In the genomic region with DNA sequence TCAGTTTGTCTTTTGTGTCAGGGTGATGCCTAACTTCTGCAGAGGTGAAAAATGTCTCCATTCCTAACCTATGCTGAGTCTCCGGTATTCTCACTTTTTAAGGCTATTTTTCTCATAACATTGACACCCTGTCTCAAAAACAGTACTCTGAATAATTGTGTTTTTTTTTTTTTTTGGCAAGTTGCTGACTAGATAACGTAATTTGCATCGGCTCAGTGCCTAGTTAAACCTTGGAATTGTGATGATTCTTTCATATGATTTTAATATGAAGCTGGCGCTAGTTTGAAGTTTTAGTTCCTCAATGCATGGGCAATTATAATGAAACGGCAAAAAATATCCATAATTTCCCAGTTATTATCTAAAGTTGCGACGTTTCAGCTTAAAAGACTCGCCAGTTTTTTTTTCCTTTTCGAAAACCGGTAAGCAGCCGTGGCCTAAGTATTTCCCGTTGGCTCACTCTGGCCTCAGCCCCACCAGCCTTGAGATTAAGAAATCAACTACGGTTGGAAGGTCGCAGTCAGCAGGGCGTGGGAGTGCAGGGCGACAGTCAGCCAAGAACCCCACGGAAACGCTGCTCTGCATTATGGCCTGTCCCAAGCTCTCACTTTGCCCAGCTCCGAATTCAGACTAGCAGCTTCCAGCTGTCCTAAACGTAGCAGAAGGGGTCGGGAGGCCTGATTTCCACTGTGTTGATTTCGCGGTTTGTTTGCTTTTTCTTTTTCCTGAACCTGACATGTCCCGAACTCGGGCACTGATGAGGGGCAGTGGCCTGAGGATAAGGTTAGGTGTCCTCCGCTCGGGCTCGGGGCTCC, we compare ENCODE assay signal across 8 mouse cellular contexts. TPM values are rescaled to one million over a fixed set of nuclear protein-coding genes. Genes with fewer than 3 reads are reported as not detected.
DNase-seq lines count a peak whose midpoint lies in the region; ATAC-seq lines count a peak whose summit lies in the region.

No protein-coding gene starts in this region.

- H3K9ac ChIP-seq in limb, embryonic 13.5 days: peak overlapping the region; percentile 86
- peak overlapping the region; percentile 79 for H3K9ac ChIP-seq in midbrain, embryonic 12.5 days (replicated peaks)

- peak; percentile 65 for DNase-seq in retina, embryonic 14.5 days (ENCODE audit: low spot score)
- DNase-seq in retina, postnatal 1 day: no peak
- peak; percentile 76 for DNase-seq in adrenal gland, adult 8-10 months
- no peak for DNase-seq in forebrain, embryonic 10.5 days (ENCODE audit: extremely low spot score, low spot score)
- peak; percentile 78 to 79 for DNase-seq in heart, postnatal 14 days

- H3K27ac ChIP-seq in forebrain, embryonic 10.5 days: peak overlapping the region; percentile 99
- H3K27ac ChIP-seq in limb, embryonic 13.5 days: peak overlapping the region; percentile 98
- peak overlapping the region; percentile 99 for H3K27ac ChIP-seq in midbrain, embryonic 12.5 days (replicated peaks)

- 10% methylated on average over 28 of the region's 28 CpGs for WGBS in forebrain, embryonic 10.5 days
- 8% methylated on average over 28 of the region's 28 CpGs for WGBS in limb, embryonic 13.5 days
- WGBS in midbrain, embryonic 12.5 days: 6% methylated on average over 28 of the region's 28 CpGs

- no peaks in the 10 kb centered on the region for H3K9me3 ChIP-seq in forebrain, embryonic 10.5 days
- no peaks in the 10 kb centered on the region for H3K9me3 ChIP-seq in limb, embryonic 13.5 days
- no peaks in the 10 kb centered on the region for H3K9me3 ChIP-seq in midbrain, embryonic 12.5 days

- ATAC-seq in limb, embryonic 13.5 days (ENCODE audit: low FRiP score, low read depth): peak; percentile 3
- 0 out of 2 replicates have a peak, but pooled peaks have one; percentile 3 for ATAC-seq in midbrain, embryonic 12.5 days (ENCODE audit: low FRiP score, low read depth)
- no peak for ATAC-seq in activated CD4-positive, CD25-positive, alpha-beta regulatory T cell, adult 4 months

- H3K27me3 ChIP-seq in forebrain, embryonic 10.5 days (ENCODE audit: poor library complexity, severe bottlenecking): no peaks in the 10 kb centered on the region
- H3K27me3 ChIP-seq in limb, embryonic 13.5 days: no peaks in the 10 kb centered on the region
- H3K27me3 ChIP-seq in midbrain, embryonic 12.5 days: no peaks in the 10 kb centered on the region

- peaks cover 28% of the 10 kb centered on the region for H3K4me1 ChIP-seq in forebrain, embryonic 10.5 days
- H3K4me1 ChIP-seq in limb, embryonic 13.5 days: peaks cover 21% of the 10 kb centered on the region
- peaks cover 14% of the 10 kb centered on the region for H3K4me1 ChIP-seq in midbrain, embryonic 12.5 days

- H3K4me2 ChIP-seq in limb, embryonic 13.5 days (replicated peaks): peak overlapping the region; percentile 68
- peak overlapping the region; percentile 76 for H3K4me2 ChIP-seq in midbrain, embryonic 12.5 days (replicated peaks)

- peak overlapping the region; percentile 88 for H3K4me3 ChIP-seq in forebrain, embryonic 10.5 days
- peak overlapping the region; percentile 62 for H3K4me3 ChIP-seq in limb, embryonic 13.5 days
- peak overlapping the region; percentile 78 for H3K4me3 ChIP-seq in midbrain, embryonic 12.5 days

- intact Hi-C loops in heart, postnatal 14 days (cut with DNase I): no loop called here

- peaks cover 13% of the 10 kb centered on the region for H3K36me3 ChIP-seq in forebrain, embryonic 10.5 days (replicated peaks)
- peaks cover under 1% of the 10 kb centered on the region; the same call in 1 of the 2 replicates for H3K36me3 ChIP-seq in limb, embryonic 13.5 days
- 0 out of 2 replicates have a peak, but pooled peaks cover 5% of the 10 kb centered on the region for H3K36me3 ChIP-seq in midbrain, embryonic 12.5 days

RNA-seq across cellular contexts. Expression of a gene that starts 0.7 kb away (rescaled TPM):
- 100 to 1,000 TPM; 137 to 303 (median 206) TPM for total RNA-seq in adrenal gland, adult 8-10 months (2022)
- 34.7 and 36.8 TPM in 2 replicates for polyA plus RNA-seq in forebrain, embryonic 10.5 days (2016; fragmentation: Nextera tagmentation; extraction: Ambion mirVana)
- 100 to 1,000 TPM; 113 to 119 TPM for total RNA-seq in heart, postnatal 14 days (2021)
- 62.8 and 64.3 TPM in 2 replicates for polyA plus RNA-seq in limb, embryonic 13.5 days (2015; fragmentation: Nextera tagmentation; extraction: Ambion mirVana)
- 43.8 and 50.8 TPM in 2 replicates for polyA plus RNA-seq in midbrain, embryonic 12.5 days (2016; fragmentation: Nextera tagmentation; extraction: Ambion mirVana)
- 100 to 1,000 TPM; 101 to 117 TPM for polyA plus RNA-seq in activated CD4-positive, CD25-positive, alpha-beta regulatory T cell, adult 4 months (2017; shearing (Covaris generic))

RNA-seq across cellular contexts. Expression of a gene that starts 17.2 kb away (rescaled TPM):
- total RNA-seq in adrenal gland, adult 8-10 months (2022): 100 to 1,000 TPM in 3 of 4 experiments, 10 to 100 TPM in 1; 81.7 to 106 (median 104) TPM
- polyA plus RNA-seq in forebrain, embryonic 10.5 days (2016; fragmentation: Nextera tagmentation; extraction: Ambion mirVana): 122 and 125 TPM in 2 replicates
- total RNA-seq in heart, postnatal 14 days (2021): 100 to 1,000 TPM; 221 to 227 TPM
- polyA plus RNA-seq in limb, embryonic 13.5 days (2015; fragmentation: Nextera tagmentation; extraction: Ambion mirVana): 96.9 and 98.5 TPM in 2 replicates
- polyA plus RNA-seq in midbrain, embryonic 12.5 days (2016; fragmentation: Nextera tagmentation; extraction: Ambion mirVana): 131 and 133 TPM in 2 replicates
- polyA plus RNA-seq in activated CD4-positive, CD25-positive, alpha-beta regulatory T cell, adult 4 months (2017; shearing (Covaris generic)): 10 to 100 TPM; 70.9 to 75.0 TPM

Comparison
In these comparisons a context has a peak if more than half of its experiments do, and no peak if none do; other contexts are left out.
1. DNase-seq: peak in retina, embryonic 14.5 days (single experiment), adrenal gland, adult 8-10 months (single experiment) and heart, postnatal 14 days (2 of 2); none in retina, postnatal 1 day (single experiment) and forebrain, embryonic 10.5 days (single experiment).
2. Peak in every context shown above with its lines, with median percentiles within 50 percentile points of each other: H3K27ac ChIP-seq and H3K4me3 ChIP-seq.